Mouse (Mus musculus) B cell, adult 2 months (primary cell): Measurements from ENCODE around the gene Rundc3a.
A peak's percentile ranks its signal among the peaks of the same experiment; 100 is the strongest.
"Not testable (repeated sequence)": the region's sequence is repeated elsewhere in the genome, so short reads cannot be mapped to it uniquely, and the experiment has no call there.

ENCODE experiments used
- DNase-seq, 2 experiments: peaks; one replicate each; pipeline ENCODE4 v3.0.0; 2022

The Rundc3a gene

GRCm38 (mm10) chr11:102368347-102368746 lies 24.9 kb upstream of the Rundc3a start:
- no peak for DNase-seq

DNA sequence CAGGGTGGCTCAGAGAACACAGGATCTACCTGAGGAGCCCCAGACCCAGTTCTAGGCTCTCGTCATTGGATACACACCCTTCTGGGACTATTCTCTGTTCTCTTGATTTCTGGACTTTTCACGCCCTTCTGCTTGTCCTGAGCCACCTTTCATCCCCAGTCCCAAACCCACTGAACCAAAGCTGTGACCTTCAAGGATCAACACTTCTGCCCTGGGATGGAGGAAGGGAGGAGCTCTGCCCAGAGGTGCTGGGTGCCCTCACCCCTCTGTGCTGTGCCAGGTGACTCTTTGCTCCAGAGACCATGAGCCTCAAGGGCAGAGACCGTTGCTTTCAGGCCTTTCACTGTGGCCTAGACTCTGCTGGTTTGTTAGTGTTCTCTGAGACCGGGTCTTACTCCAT lies 23.9 kb upstream of the Rundc3a start:
- DNase-seq, result no peak

- no peak for DNase-seq
Observed at GRCm38 (mm10) chr11:102370285-102370684, 22.9 kb upstream of the Rundc3a start.

GRCm38 (mm10) chr11:102371926-102372685 lies 21.1 kb upstream of the Rundc3a start:
- no peak for DNase-seq

- no peak for DNase-seq
Observed at GRCm38 (mm10) chr11:102372936-102373335, 20.3 kb upstream of the Rundc3a start.

DNA sequence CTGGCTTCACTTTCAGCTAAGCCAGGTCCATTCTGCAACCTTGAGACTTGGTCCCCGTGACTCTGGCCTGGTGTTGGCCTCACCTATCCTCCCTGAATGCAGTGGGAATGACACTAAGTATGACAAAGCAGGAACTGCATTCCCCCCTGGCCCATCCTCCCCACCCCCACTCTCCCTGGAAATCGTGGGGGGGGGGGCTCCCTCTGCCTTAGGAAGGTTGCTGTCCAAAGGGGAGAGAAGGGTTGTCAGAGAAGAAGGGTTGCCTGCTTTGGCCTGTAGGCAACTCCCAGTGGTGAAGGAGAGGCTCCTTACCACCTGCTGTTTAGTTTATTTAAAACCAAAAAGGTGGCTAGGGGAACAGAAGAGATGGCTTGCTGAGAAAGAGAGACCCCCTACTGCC lies 19.6 kb upstream of the Rundc3a start:
- no peak for DNase-seq

DNA sequence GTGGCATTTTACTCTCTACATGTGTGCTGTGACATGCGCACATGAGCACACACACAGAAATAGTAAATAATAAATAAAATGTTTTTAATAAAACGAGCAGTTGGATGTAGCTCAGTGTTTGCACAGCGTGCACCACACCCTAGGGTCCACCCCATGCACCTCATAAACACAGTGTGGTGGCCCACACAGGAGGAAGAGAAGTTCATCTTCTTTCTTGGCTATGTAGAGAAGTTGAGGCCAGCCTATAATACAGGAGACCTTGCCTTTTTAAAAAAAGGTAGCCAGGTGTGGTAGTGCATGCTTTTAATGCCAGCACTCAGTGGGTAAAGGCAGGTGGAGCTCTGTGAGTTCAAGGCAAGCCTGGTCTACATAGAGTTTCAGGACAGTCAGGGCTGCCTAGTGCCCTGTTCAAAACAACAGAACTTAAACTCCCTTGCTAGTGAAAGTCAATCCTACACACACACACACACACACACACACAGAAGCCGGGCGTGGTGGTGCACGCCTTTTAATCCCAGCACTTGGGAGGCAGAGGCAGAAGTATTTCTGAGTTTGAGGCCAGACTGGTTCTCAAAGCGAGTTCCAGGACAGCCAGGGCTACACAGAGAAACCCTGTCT lies 19.0 kb upstream of the Rundc3a start:
- no peak for DNase-seq

DNA sequence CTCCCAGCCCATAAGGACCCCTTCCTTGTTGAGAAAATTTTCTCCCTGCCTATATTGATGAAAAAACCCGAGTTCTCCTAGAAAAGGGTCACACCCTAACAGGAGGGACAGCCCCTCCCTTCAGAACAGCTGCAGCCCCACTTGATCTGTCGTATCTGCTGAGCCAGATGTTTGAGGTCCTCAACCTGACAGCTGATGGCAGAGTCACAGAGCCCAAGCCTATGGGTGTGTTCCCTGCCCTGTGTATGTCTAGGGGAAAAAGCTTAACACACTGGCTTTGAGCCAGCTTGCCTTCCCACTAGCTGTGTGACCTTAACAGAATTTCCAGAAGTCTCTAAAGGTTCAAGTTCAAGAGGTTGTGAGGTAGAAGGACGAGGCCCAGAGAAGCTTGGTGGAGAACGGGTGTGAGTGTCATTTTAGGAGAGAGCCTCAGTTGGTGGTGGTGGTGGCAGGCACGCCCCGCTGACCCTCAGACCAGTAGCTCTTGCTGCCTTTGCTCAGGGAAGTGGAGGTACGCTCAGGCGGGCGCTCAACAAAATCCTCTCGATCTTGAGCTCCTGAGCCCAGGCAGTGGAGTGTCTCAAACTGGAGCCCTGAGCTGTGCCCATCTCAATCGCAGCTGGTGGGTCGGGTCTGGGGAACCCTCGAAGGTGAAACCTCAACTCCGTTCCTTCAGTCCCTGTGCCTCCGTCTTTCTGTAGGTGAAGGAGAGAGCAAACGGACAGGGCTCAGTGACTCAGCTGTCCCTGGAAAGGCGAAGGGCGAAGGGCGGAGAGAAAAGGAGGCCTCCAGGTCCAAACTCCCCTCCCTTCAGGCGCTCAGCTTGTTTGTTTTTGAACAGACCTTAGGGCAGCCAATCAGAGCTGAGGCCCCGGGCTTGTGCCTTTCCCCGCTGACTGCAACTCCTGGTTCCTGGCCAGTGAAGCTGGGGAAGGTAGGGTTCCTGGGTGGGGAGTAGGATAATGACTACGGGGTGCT lies 17.7 kb upstream of the Rundc3a start:
- DNase-seq, result no peak

DNA sequence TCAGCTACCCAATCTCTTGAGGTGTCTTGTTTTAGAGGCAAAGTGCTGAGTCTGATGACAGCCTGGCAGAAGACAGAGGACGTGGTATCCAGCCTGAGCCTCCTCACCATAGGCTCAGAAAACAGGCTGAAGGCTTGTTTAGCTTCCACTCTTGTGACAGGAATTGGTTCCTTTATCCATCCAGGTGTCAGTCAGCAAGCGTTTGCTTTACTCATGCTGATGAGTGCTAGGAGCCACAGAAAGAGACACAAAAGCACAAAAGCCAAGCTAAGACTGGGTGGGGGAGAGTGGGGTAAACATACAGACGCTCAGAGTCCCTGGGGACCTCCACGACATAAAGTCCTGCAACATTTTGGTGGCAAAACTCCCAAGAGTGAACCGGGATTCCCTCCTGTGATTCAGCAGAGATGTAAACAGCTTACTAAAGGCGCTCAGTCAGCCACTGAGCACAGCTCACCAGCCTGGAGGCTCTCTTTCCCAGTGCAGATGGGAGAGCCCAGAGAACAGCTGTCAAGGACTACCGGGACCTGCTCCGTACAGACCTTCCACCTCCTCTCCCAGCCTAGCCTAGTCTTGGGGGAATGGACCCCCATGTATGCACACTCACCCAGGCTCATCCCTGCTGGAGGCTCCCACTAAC lies 16.9 kb upstream of the Rundc3a start:
- no peak for DNase-seq

- peak; percentile 38 to 49 for DNase-seq
Observed at GRCm38 (mm10) chr11:102377186-102377585, 16.0 kb upstream of the Rundc3a start.

DNA sequence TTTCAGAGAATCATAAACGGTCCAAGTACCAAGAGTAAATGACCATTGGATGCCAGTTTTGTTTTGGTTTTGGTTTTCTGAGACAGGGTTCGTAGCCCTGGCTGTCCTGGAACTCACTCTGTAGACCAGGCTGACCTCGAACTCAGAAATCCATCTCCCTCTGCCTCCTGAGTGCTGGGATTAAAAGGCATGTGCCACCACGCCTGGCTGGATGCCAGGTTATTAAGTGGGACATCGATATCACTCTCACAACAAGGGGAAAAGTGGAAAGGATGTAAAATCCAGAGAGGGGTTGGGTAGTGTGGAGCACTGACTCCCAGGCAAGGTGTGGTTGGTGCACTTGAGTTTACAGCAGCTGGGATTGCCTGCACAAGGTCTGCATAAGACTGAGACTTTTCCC lies 13.1 kb upstream of the Rundc3a start:
- DNase-seq, result no peak

GRCm38 (mm10) chr11:102381341-102382100 lies 11.7 kb upstream of the Rundc3a start:
- no peak for DNase-seq

- DNase-seq, result no peak
Observed at GRCm38 (mm10) chr11:102382794-102383193, 10.4 kb upstream of the Rundc3a start.

DNA sequence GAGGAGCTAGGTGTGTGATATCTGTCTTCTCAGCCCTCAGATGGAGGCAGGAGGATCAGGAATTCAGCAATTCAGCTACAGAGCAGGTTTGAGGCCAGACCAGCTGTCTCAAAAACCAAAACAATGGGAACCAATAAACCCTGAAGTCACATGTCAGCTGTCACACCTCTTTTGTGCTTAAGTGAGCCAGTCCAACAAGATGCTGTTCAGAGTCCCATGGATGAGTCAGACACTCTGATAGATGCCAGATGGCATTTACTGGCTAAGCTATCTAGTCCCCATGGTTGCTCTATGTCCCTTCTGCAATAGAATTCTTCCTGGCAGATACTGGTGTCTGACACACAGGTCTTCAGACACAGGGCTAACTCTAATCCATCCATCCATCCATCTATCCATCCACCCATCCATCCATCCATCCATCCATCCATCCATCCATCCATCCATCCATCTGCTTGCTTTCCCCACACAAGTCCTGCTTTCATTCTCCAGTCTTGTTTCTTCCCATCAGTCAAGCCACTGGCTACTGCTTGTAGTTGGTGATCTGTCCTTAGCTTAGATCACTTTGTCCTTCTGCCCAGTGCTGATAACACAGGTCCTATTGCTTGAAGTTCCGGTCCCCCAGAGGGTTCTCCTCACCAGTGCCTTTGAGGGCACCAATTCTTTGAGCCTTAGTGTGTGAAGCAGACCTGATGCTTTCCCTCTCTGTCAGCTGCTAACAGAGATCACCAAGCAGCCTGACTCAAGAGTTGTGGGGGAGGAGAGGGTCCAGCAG lies 9.7 kb upstream of the Rundc3a start:
- no peak for DNase-seq

- no peak for DNase-seq
Observed at GRCm38 (mm10) chr11:102384418-102384817, 8.8 kb upstream of the Rundc3a start.

DNA sequence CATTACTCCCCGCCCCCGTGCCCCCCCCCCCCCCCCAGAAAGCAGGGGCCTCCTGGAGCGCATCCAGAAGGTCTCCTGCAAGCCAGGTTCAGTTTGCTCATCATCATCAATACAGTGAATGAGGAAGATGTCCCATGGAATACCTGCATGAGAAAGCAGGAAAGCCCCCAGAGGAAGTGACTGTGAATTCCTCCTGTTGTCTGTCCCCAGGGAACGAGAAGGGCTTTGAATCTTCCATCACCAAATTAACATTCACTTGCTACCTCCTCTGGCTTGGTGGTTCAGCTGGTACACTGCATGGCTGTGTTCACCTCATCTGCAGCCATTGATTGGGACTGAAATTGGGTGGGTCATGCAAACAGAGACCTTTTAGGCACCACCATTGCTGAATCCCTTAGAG lies 8.1 kb upstream of the Rundc3a start:
- DNase-seq, result no peak

DNA sequence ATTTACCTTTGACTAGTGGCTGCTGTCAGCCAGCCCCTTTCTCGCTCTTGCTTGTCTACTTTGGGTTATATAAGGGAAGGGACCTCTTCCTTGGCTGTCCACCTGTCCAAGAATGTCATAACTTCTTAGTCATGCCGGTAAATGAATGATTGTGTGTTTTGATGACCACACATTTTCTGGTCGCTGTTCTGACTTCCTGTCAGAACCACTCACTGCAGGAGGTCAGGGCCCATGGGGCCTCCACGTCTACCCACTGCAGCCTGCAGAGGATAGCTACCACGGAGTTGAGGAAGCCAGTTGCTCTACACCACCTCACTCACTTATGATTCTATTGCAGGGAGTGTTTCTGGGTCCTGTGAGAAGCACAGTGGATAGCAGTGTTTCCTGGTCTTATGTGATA lies 7.1 kb upstream of the Rundc3a start:
- DNase-seq, result no peak

- not testable (repeated sequence) for DNase-seq
Observed at GRCm38 (mm10) chr11:102389436-102389835, 3.8 kb upstream of the Rundc3a start.

DNA sequence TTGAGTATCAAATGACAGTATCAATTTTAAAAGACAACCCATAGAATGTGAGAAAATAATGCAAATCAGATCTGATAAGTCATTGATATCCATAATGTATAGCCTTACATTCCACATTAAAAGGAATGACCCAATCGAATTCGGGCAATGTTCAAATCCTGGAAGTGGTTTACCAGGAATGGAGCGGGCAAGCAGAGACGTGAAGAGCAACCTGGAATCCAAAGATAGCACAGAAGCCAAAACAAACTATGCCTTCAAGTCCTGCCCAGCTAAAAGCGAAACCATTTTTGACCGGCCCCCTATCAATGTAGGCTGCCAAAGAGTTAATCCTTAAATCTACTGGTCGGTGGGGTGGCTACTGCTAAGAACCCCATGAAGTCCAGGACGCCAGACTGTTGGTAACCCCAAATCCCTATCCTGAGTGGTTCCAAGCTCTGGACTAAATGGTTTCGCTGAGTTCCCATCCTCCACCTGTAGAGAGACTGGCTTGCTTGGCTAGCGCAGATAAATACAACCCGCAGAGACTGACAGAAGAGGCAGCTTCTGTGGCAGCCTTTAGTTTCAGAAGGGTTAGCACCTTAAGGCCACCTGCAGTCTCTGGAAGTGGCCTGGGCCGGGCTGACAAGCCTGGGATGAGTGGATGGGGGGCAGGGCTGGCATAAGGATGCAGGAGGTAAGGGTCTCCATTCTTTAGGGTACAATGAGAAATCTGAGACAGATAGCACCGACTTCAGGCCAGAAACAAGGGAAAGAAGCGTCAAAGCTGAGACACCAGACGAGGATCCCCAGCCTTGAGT lies 564 bp upstream of the Rundc3a start:
- no peak for DNase-seq

DNA sequence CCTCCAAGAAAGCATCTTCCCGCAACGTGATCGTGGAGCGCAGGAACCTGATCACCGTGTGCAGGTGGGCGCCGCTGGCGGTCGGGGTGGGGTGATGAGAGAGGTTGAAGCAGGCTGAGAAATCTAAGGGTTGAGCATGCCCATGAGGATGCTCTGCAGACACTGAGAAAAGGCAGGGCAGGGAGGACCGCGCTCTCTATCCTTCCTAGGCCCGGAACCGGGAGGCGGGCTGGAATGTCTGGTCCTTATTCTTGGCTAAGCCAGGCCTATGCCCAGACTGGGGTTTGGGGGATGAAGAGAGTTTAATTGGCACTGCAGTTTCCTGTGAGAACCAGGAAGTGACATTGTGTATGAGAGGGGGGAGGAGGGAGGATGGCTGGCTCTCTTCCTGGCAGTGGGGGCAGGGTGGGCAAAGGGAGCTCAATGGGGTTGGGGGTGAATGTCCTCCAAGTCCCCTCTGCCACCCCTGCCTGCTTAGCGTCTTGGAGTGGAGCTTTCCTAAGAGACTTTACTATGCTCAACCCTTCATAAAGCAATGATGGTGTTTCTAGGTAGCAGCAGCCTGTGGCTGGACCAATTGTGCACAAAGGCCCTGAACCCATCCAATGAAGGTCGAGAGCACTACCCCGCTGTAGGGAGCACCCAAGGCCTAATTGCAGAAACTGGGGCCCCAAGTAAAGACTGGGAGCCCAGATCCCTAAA lies 667 bp downstream of the Rundc3a start:
- peak; percentile 13 to 22 for DNase-seq
